Mouse (Mus musculus): ENCODE measurements around the gene Pgpep1l.

Gene Pgpep1l

DNA sequence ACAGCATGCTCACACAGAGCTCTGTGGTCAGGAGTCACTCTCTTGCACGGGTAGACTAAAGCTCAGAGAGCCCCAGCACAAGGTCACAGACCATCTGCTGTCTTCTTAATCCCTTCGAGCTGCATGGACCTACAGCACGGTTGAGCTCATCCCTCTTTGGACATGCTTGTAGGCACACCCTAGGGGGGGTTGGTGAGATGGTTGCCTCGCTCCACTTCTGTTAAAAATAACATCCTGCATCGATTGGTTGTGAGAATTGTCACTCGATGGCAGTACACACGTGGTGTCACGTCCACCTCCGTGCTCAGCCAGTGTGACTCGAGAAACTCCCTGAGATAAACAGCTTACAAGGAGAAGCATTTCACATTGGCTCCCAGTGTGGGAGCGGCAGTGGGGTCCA is 45.2 kb downstream of the Pgpep1l start:
- no peak for DNase-seq (ENCODE audit: low spot score in 2 of 2)

DNA sequence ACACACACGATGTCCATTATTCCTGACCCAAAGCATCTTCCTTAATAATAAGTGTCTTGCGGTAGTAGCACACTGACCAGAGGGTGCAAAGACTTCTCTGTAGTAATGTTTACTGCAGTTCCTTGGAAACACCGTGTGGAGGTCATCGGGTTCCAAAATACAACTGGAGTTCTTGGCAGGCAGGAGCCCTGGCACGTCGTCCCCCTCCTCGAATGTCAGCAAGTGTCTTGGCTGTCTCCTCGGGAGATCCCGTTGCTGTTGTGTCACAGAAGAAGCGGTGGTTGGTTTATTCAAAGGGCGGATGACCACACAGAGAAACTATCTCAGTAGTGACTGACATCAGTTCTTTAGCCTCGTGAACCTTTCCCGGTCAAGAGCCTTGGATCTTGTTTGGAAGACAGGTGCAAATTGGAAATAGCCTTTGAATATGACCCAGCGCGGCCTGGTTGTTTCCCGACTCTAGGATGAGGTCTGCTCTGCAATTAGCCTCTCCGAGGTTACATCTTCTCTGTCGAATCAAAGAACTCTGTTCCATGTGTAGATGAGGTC is 48.4 kb downstream of the Pgpep1l start:
- no peak for DNase-seq (ENCODE audit: low spot score in 2 of 2)

DNA sequence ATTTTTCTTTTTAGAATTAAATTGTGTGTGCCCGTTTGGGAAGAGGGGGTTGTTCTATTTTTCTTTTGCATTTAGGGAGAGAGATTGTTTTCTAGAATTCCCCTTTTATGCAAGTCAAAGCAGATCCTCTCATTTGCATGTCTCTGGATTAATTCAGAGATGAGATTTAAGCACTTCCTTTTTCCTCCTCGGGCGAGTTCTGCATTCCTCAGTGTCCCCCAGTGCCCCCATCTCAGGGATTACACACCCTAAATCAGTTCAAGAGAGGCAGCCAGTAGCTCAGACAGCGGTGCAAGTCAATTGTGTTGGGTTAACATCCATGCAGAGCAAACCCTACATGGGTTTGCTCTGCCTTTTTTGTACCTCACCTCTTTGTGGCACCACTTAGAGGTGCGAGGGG is 50.2 kb downstream of the Pgpep1l start:
- DNase-seq (ENCODE audit: low spot score in 2 of 2): no peak

DNA sequence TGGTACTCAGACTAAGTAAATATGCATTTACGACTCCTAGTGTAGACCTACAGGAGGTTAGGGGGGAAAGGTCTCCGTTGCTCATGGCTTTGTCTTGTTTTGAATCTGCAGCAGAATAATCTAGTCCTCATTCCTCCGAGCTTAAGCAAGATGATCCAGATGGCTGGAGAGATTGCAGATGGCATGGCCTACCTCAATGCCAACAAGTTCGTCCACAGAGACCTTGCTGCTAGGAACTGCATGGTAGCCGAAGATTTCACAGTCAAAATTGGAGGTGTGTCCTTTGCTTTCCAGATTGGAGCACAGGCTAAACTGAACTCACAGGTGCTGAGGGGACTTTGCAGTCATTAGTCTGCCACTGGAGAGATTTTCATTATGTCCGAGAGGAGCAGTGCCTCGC is 52.1 kb downstream of the Pgpep1l start:
- no peak for DNase-seq (ENCODE audit: low spot score in 2 of 2)

DNA sequence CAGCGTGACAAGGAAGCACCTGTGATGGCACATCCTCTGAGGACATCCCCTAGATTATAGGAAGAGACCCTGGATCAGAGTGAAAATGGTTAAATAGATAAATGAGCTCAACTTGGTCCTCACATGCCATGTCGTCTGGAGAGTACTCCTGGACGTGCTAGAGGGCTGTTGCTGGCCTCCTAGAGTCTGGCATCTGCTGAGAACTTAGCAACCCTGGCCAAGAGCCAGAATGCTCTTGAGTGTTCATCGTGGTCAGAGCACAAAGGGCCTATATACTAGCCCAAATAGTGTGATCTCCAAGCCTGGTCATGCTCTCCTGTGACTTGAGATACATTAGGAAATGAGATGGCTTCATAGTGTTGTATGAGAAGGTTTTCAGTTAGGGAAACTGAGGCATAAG is 53.6 kb downstream of the Pgpep1l start:
- DNase-seq (ENCODE audit: low spot score in 2 of 2): no peak

DNA sequence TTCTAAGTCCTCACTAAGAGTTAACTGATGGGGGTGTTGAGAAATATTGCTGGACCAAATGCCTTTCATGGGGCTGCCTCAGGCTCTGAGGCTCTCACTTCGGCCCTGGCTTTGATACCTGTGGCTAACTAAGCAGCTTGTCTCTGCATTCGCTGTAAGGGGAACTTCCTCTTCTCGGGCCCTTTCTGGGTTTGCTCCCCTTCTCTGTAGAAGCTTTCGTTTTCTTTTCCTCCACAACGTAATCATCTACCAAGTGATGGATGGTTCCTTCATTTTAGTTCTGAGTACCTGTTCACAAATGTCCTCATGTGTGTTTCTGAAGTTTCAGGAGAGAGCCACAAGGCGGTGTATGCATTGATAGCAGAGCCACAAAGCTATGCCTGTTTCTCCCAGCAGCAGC is 55.0 kb downstream of the Pgpep1l start:
- DNase-seq (ENCODE audit: low spot score in 2 of 2): no peak

DNA sequence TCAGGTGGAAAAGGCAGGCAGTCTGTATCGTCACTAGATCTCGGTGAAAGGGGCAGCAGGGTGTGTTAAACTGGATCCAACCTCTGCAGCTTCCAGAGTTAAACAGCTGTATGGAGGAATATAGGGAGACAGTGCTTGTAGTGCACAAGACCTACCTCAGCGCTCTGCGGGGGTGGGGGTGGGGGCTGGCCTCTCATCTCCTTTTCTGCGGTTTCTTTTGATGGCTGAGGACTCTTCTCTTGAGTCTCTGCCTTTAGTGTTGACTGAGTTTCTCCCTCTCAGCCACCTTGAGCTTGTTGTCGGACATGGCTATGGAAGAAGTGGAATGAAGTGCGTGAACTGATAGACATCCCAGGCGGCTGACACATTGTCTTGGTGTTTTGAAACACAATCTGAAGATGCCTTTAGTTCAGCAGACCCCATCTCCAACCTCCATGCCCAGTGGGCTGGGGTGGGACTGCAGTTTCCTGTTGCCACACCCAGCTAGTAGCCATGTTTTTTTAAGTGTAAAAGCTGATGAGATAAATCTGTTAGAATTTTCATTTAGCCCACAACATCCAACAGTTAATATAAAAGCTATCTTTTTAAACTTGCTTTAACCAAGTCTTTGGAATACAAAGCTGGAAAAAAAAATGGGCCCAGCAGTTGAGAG is 58.1 kb downstream of the Pgpep1l start:
- no peak for DNase-seq (ENCODE audit: low spot score in 2 of 2)

DNA sequence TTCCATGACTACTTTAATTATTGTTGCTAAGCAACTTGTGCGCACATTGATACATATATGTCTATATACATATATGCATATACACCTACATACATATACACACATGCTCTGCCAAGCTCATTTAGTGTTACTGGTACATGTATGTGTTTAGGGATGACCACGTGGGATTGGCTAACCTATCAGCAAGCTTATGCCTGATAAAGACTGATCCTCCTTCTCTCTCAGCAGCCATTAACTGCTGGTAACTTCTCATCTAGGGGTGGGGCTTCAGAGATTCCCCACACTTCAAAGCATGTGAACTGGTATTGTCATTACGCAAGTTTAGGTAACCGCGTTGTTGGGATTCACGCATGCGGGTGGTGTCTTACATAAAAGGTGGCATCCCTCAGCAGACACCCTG is 64.4 kb downstream of the Pgpep1l start:
- no peak for DNase-seq (ENCODE audit: low spot score in 2 of 2)

DNA sequence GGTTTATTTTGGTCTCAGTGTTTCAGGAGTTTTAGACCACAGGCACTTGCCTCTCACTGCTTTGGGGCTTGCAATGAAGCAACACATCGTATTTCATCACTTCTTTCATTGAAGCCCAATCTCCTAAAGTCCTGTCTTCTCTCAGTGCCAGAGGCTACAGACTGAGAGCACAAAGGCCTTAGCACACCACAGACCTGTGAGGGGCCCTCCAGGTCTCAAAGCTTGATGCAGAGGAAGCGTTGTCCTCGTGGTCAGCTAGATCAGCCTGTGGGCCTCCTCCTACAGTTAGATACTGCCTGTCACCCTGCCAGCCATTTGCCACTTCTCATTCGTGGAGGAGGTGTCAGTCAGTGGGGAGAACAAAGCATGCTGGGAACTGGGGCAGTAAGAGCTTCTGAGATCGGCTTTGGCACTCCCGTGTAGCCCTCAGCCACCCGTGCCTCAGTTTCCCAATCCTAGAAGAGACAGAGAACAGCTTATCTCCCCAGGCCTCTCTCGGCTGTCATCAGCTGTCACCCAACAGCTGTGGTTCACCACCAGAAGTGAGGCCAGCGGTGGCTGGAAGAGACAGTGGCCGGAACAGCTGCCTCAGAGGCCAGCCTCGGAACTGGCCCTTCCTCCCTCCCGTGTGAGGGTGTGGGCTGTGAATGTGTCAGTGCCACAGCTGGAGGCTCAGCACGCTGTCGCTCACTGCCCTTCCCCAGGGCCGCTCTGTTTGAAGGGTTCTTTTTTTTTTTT is 69.9 kb downstream of the Pgpep1l start:
- no peak for DNase-seq (ENCODE audit: low spot score in 2 of 2)

DNA sequence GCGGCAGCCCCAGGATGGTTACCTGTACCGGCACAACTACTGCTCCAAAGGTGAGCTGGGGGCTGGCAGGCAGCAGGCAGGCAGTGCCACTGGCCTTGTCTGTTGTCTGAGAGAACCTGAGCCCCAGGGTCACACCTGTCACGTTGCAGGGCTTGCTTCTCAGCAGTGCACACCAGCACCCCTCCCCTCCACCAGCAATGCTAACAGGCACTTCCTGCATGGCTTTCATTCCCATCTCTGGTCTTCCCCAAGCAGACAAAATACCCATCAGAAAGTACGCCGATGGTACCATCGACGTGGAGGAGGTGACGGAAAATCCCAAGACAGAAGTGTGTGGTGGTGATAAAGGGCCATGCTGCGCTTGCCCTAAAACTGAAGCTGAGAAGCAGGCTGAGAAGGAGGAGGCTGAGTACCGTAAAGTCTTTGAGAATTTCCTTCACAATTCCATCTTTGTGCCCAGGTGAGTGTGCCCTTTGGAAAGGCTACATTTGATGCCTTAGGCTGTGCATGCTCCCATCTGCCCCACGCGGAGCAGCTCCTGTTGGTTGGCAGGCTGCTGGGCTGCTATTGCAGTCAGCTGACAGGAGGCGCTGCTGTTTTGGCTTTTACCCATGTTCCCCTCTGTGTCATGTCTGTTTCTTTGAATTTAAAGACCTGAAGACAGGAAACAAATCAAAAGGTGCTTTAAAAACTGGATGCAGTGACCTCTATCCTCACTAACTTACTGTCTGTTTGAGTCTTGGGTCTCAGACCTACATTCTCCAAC is 74.2 kb downstream of the Pgpep1l start:
- DNase-seq (ENCODE audit: low spot score in 2 of 2): no peak

DNA sequence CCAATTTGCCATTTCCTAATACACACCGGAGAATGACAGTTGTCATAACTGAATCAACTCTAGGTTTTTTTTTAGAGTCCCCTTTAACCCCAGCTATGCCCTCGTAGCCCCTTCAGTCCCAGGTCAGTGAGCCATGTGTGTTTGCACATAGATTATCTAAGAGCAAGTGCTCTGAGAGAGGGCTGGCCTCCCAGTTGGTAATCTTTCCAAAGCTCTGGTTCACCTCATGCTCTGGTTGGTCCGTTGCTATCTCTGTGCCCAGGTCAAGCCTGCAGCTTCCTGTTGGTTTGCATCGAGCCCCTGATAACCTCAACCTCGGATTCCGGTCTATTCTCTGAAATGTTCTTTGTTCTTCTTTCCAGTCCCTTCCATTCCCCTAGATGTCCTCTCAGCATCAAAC is 74.8 kb downstream of the Pgpep1l start:
- DNase-seq (ENCODE audit: low spot score in 2 of 2): no peak

Data from left cerebral cortex, adult 9 months (tissue).